Mouse (Mus musculus): ENCODE measurements around the gene Olfr57.
"Not testable (repeated sequence)": the region's sequence is repeated elsewhere in the genome, so short reads cannot be mapped to it uniquely, and the experiment has no call there.

- not testable (repeated sequence) for TF ChIP-seq USF1 (IDR thresholded peaks at IDR 0.05; ENCODE audit: low read depth); CTCF (IDR thresholded peaks at IDR 0.05; ENCODE audit: control insufficient read depth, insufficient read depth, insufficient read length); MYOG (IDR thresholded peaks at IDR 0.05; ENCODE audit: control insufficient read depth, extremely low read depth, insufficient read length); MYOD1 (IDR thresholded peaks at IDR 0.05; ENCODE audit: control insufficient read depth, insufficient read length, low read depth)
Measured at GRCm38 (mm10) chr10:79042457-79042856, 13.9 kb downstream of the Olfr57 start.

Data from C2C12 (cell line).